Mouse (Mus musculus) hindbrain, embryonic 10.5 days (tissue): ENCODE data around the gene Col18a1. TPM values are rescaled to one million over a fixed set of nuclear protein-coding genes. Genes with fewer than 3 reads are reported as not detected.

Experiments used
- DNase-seq: peaks from one replicate; pipeline ENCODE4 v3.0.0-alpha.2; 2017; ENCODE audit warnings: low spot score
- H3K27ac ChIP-seq: fragments of 300-500 bp; sonication (generic); 2 replicates; pipeline ENCODE4 v1.5.1; 2016; ENCODE audit warnings: mild to moderate bottlenecking, moderate library complexity
- H3K27me3 ChIP-seq: fragments of 300-500 bp; sonication (generic); 2 replicates; pipeline ENCODE4 v1.6.1; 2016; ENCODE audit warnings: mild to moderate bottlenecking; ENCODE audit not compliant: poor library complexity, insufficient read depth, severe bottlenecking
- H3K36me3 ChIP-seq: fragments of 300-500 bp; sonication (generic); 2 replicates; pipeline ENCODE4 v1.6.1; 2016; ENCODE audit warnings: mild to moderate bottlenecking, moderate library complexity
- H3K4me1 ChIP-seq: fragments of 300-500 bp; sonication (generic); replicated peaks from 2 replicates; pipeline ENCODE4 v1.6.1; 2016; ENCODE audit warnings: mild to moderate bottlenecking
- H3K4me3 ChIP-seq: fragments of 300-500 bp; sonication (generic); 2 replicates; pipeline ENCODE4 v1.5.1; 2016; ENCODE audit warnings: mild to moderate bottlenecking, moderate library complexity
- H3K9me3 ChIP-seq: fragments of 300-500 bp; sonication (generic); 2 replicates; pipeline ENCODE4 v1.6.1; 2016; ENCODE audit warnings: mild to moderate bottlenecking, moderate library complexity
- WGBS: fragments of 180-500 bp; shearing (Covaris S2); methylation state at CpG from one replicate; pipeline ENCODE4 v1.1.7; 2016; 5-methylcytosine and 5-hydroxymethylcytosine counted together
- polyA plus RNA-seq: library from polyadenylated mRNA; unstranded; fragments of >200 nt; fragmentation: Nextera tagmentation; extraction: Ambion mirVana; gene quantifications from 2 replicates; pipeline ENCODE4 v1.2.1, GENCODE M21; 2016

The Col18a1 gene
- polyA plus RNA-seq, 1 experiment from 2014 or later, result 147 TPM

DNA sequence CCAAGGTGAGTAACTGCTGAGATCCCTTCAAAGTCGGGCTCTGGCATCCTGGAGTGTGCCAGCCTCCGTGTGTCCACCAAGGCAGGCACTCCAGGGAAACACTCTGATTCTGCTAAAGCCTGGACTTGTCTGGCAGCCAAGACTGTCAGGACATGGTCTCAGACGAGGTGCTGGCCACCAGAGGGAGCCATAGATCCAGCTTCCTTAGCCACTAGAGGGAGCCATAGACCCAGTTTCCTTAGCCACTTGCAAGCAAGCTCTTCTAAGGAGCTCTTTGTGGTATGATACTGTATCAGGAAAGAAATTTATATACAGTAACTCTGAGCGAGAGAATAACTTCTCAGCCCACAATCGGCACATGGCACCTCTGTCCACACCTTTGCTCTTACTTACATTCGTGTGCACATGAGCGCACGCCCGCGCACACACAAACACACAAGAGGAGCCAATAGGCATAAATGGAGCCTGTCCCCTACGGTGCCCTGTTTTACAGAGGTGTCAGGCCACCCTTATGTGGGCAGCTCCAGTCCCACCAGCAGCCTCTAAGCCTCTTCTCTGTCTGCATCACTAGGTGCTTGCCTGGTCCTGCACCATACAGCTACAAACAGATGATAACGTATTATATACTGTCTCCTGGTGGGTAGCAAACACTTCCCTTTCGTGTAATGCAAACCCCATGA, 35.6 kb downstream of the Col18a1 start:
- peak; percentile 94 for DNase-seq
- Histone ChIP-seq H3K27me3 (no peaks in the 10 kb centered on the region), H3K4me1 (peaks cover 65% of the 10 kb centered on the region), H3K27ac (peak overlapping the region; percentile 74), H3K36me3 (peaks cover 4% of the 10 kb centered on the region; the same call in 1 of the 2 replicates), H3K9me3 (no peaks in the 10 kb centered on the region), H3K4me3 (no peak overlapping the region; the same call in 1 of the 2 replicates)
- WGBS, result 43% methylated on average over 13 of the region's 13 CpGs

DNA sequence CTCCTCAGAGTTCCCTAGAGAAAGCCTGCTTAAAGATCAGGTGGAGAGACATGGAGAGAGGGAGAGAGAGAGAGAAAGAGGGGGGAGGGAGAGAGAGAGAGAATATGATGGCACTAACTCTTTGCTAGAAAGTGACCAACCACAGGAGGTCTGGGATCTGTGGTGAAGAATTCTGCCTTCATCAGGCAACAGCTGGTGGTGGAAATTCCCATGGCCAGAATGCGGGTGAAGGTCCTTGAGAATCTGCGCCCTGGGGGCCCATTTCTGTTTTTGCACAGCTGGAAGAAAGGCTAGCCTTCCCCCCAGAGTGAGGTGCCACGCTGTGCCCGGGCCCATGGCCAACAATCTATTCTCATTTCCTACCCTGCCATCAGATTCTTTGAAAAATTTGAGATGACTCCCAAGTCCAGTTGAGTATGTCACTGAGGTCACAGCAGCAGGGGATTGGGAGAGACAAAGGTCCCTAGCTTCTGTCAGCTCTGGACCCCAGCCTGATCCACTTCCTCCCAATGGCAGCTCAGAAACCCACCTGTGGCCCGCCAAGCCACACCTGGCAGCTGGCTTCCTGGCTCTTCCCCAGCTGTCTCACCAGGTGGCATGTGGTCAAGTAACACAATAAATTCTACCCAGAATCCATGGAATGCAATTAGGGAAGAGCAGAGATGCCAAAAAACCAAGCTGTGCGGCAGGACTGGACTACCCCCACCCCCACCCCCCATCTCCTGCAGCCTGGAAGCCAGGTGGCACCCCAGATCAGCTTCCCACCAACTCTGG, 36.5 kb downstream of the Col18a1 start:
- Histone ChIP-seq H3K4me1 (peaks cover 68% of the 10 kb centered on the region), H3K36me3 (0 out of 2 replicates have a peak, but pooled peaks cover 5% of the 10 kb centered on the region), H3K4me3 (no peak overlapping the region), H3K27me3 (no peaks in the 10 kb centered on the region), H3K27ac (peak overlapping the region; percentile 57; the same call in 1 of the 2 replicates), H3K9me3 (no peaks in the 10 kb centered on the region)
- 79% methylated on average over 6 of the region's 6 CpGs for WGBS
- no peak for DNase-seq

DNA sequence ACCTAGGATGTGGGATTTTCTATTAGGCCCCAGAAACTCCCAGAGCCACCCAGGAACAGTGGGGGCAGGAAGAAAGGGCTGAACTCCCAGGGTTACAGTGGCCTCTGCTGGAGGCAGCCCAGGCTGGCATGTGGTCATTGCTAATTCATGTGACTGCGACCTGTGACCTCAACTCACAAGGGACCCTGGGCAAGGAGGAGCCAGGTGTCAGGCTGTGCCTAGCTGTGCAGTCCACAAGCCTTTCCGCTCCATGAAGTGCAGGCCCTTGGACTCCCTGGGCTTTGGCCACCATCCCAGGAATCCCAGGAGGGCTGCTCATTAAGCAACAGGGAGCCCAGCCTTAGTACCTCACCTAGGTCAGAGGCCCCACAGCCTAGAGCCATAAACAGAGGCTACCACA, 38.4 kb downstream of the Col18a1 start:
- no peak overlapping the region for H3K27ac ChIP-seq
- peaks cover 60% of the 10 kb centered on the region for H3K4me1 ChIP-seq
- 0 out of 2 replicates have a peak, but pooled peaks cover 7% of the 10 kb centered on the region for H3K36me3 ChIP-seq
- H3K9me3 ChIP-seq, result no peaks in the 10 kb centered on the region
- H3K4me3 ChIP-seq, result no peak overlapping the region
- 80% methylated on average over 2 of the region's 2 CpGs for WGBS
- peak; percentile 44 for DNase-seq
- H3K27me3 ChIP-seq, result no peaks in the 10 kb centered on the region

DNA sequence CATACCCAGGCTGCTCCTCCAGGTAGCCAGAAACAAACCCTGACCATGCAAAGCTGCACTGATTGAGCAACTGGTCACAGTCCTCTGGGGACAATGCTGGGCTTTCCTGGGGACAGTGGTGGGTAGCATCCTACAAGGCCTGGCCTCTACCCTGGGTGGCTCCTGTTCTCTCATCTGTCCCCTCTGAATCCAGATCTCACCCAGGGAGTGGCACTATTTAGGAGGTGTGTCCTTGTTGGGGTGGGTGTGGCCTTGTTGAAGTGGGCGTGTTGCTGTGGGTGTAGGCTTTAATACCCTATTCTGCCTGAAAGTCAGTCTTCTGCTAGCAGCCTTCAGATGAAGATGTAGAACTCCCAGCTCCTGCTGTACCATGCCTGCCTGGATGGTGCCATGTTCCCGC, 39.8 kb downstream of the Col18a1 start:
- Histone ChIP-seq H3K4me1 (peaks cover 47% of the 10 kb centered on the region), H3K36me3 (0 out of 2 replicates have a peak, but pooled peaks cover 7% of the 10 kb centered on the region), H3K9me3 (no peaks in the 10 kb centered on the region), H3K27ac (no peak overlapping the region), H3K27me3 (no peaks in the 10 kb centered on the region), H3K4me3 (no peak overlapping the region)
- DNase-seq, result no peak
- WGBS, result 93% methylated on average over 2 of the region's 2 CpGs

DNA sequence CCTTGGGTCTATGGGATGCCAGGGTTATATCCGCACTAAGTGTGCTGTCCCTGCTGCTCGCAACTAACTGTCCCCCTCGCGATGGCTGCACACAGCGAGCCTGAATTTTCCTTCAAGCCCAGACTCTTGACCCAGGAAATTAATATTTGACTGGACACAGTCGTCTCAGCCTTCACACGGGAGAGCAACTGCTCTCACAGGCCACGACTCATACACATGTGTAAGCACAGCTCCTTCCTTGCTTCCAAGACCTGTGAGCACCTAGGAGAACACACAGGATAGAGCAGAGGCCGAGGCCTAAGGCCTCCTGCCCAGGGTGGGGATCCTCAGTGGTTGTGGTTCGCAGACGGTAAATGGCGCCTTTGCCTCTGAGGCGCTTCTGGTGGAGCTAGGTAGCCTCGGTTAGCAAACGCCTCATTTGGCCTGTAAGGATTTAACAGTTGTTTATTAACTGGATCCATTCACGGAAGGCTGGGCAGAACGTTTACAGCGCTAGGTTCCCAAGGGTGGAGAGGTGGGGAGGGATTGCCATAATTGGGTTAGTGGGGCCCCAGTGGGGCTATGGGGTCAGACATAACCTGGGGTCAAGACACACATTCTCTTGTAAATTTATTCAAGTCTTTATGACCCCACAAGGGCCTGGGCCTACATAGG, 41.1 kb downstream of the Col18a1 start:
- DNase-seq, result no peak
- peaks cover 18% of the 10 kb centered on the region; the same call in 1 of the 2 replicates for H3K36me3 ChIP-seq
- H3K27me3 ChIP-seq, result no peaks in the 10 kb centered on the region
- H3K4me3 ChIP-seq, result no peak overlapping the region
- H3K27ac ChIP-seq, result no peak overlapping the region
- WGBS, result 85% methylated on average over 18 of the region's 18 CpGs
- H3K4me1 ChIP-seq, result peaks cover 33% of the 10 kb centered on the region
- no peaks in the 10 kb centered on the region for H3K9me3 ChIP-seq

DNA sequence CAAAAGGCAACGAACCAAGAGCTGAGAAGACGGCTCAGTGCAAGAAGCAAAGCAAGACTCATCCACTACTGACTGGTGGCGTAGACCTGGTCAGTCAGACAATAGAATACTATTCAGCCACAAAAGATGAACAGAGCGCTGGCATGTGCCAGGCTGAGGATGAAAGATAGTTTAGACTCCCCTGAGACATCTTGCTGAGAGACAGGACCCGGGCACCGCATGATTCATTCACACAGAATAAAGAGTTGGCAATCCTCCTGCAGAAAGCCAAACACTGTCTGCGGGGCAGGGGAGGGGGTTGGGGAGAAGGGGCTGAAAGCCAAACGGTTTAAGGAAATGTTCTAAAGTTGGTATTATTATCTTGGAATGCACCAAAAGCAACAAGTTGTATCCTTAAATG, 42.4 kb downstream of the Col18a1 start:
- Histone ChIP-seq H3K27ac (0 out of 2 replicates have a peak overlapping the region, but pooled peaks have one; percentile 8), H3K27me3 (no peaks in the 10 kb centered on the region), H3K9me3 (no peaks in the 10 kb centered on the region), H3K4me3 (no peak overlapping the region), H3K4me1 (peaks cover 31% of the 10 kb centered on the region), H3K36me3 (peaks cover 18% of the 10 kb centered on the region; the same call in 1 of the 2 replicates)
- 67% methylated on average over 8 of the region's 8 CpGs for WGBS
- no peak for DNase-seq

DNA sequence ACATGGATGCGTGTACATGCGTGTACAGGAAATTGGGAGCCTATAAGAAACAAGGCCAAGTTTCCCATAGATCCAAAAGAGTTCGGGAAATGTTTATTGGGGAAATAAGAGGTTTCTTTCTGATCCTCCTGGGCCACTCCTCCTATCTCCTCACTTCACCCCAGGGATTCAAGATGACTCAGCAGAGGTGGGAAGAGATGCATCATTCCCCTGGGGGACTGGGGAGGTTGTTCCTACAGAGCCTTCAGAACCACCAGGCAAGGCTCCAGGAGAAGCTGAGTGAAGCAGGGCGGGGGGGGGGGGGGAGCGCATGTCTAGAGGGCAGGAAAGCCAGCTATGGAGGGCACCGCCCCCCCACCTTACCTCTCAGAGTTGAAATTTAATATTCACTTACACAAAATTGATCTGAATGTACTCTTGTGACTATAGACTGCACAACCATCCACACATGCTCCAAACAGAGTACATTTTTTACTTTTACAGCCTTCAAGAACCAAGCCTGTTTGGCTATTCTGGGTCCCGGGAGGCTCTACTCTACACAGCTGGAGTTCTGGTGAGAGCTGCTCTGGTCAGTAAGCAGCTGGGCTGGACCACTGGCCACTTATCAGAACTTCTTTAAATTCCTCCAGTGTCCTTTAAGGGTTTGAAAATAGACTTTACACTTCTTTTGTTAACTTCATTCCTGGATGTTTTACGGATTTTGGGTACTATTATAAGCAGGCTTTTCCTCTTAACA, 44.9 kb downstream of the Col18a1 start:
- Histone ChIP-seq H3K9me3 (no peaks in the 10 kb centered on the region), H3K27ac (no peak overlapping the region), H3K27me3 (no peaks in the 10 kb centered on the region), H3K36me3 (peaks cover 18% of the 10 kb centered on the region; the same call in 1 of the 2 replicates), H3K4me1 (peaks cover 49% of the 10 kb centered on the region), H3K4me3 (no peak overlapping the region)
- no peak for DNase-seq
- 86% methylated on average over 8 of the region's 8 CpGs for WGBS

DNA sequence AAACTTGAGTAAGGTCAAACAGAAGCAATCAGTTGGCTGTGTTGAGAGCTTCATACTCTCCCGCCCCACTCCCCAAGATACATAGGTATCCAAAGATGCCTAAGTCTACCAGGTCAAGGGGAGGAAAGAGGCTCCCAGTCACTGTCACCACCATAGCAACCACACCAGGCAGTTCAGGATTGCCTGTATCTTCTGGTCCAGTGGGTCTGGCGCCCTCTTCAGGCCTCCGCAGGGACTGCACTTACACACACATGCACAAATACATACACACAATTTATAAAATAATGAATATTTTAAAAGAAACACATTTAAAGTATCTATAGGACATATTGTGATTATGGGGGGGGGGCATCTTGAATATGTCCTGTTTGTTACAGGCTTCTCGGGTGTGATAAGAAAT, 45.8 kb downstream of the Col18a1 start:
- 85% methylated on average over 4 of the region's 4 CpGs for WGBS
- H3K4me3 ChIP-seq, result no peak overlapping the region
- H3K36me3 ChIP-seq, result peaks cover 18% of the 10 kb centered on the region; the same call in 1 of the 2 replicates
- DNase-seq, result no peak
- H3K4me1 ChIP-seq, result peaks cover 56% of the 10 kb centered on the region
- no peaks in the 10 kb centered on the region for H3K9me3 ChIP-seq
- H3K27me3 ChIP-seq, result no peaks in the 10 kb centered on the region
- no peak overlapping the region for H3K27ac ChIP-seq

DNA sequence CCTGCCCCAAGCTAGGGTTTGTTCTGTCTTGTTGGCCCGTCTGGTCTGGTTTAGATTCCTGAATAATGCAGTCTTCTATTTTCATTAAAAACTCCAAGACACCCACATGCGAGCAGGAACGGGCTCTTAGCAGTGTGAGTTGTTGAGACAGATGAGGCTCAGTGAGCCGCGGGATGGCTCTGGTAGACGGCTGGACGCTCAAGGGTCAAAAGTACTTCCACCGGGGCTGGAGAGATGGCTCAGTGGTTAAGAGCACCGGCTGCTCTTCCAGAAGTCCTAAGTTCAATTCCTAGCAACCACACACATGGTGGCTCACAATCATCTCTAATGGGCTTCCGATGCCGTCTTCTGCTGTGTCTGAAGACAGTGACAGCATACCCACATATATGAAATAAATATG, 46.9 kb downstream of the Col18a1 start:
- 90% methylated on average over 11 of the region's 11 CpGs for WGBS

DNA sequence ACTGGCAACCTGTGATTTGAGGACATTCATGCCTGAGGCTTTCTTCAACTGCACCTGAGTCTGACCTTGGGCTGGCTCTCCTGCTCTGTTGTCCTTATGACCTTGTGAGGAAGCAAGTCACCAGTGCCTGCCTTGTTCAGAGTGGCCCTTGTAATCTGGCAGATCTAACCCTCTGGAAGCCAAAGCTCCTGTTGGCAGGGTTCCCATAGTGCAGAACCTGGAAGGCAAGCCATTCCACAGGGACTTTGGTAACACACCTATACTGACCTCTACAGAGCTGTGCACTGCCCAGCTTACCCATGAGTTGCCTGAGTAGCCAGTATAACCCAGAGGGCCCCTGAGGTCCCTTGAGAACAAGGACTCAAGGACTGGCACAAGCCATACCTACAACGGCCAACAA, 48.0 kb downstream of the Col18a1 start:
- Histone ChIP-seq H3K4me3 (no peak overlapping the region), H3K27me3 (no peaks in the 10 kb centered on the region), H3K9me3 (no peaks in the 10 kb centered on the region), H3K27ac (no peak overlapping the region), H3K4me1 (peaks cover 46% of the 10 kb centered on the region), H3K36me3 (peaks cover 13% of the 10 kb centered on the region)
- WGBS, result 77% methylated on average over 1 of the region's 1 CpGs
- DNase-seq, result no peak

More for the DNA sequence above, 46.9 kb downstream of the Col18a1 start:
- H3K9me3 ChIP-seq, result no peaks in the 10 kb centered on the region
- H3K36me3 ChIP-seq, result peaks cover 11% of the 10 kb centered on the region; the same call in 1 of the 2 replicates
- no peaks in the 10 kb centered on the region for H3K27me3 ChIP-seq
- peaks cover 45% of the 10 kb centered on the region for H3K4me1 ChIP-seq
- H3K27ac ChIP-seq, result no peak overlapping the region
- H3K4me3 ChIP-seq, result no peak overlapping the region
- DNase-seq, result no peak

DNA sequence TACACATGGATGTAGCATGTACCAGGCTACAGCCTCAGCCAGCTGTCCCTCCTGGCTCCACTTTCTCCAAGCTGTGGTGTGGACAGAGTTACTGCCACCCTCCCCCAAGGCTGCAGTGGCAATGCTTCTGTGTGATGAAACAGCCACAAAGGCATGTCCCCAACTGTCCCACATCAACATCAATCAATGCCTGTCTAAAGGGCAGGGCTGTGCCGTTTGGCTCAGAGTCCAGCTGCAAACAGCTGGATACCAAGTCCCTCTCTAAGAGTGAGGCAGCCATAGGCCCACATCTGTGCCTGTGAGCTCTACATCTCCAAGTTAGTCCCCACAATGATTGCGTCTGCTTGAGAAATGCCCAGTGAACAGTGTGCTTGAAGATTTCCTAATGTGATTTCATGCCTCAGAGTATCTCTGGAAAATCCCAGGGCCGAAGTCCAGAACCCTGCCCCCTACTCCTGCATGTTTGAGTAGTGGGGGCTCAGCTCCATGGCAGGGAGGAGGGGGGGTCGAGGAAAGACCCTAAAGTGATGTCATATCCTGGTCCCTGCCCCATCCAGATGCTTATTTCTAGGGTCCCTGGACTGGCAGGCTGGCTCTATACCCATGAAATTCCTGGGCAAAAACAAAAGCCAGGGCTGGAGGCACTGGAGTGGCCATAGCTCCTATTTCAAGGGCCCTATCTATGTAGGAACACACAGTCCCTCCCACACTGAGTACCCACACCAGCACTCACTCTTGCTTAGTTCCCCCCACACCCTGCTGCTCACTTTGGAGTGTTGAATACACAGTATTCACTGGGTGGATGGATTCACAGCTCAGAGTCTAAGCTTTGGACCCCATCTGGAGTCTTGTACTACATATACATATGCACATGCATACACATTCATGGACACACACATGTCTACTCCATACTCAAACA, 49.6 kb downstream of the Col18a1 start:
- H3K27ac ChIP-seq, result peak overlapping the region; percentile 36; the same call in 1 of the 2 replicates
- 39% methylated on average over 4 of the region's 4 CpGs for WGBS

More for the DNA sequence above, 49.6 kb downstream of the Col18a1 start:
- DNase-seq, result no peak
- H3K27me3 ChIP-seq, result no peaks in the 10 kb centered on the region
- no peak overlapping the region for H3K4me3 ChIP-seq
- H3K4me1 ChIP-seq, result peaks cover 58% of the 10 kb centered on the region
- H3K36me3 ChIP-seq, result peaks cover 25% of the 10 kb centered on the region
- H3K9me3 ChIP-seq, result no peaks in the 10 kb centered on the region
